Mouse (Mus musculus): Measurements from ENCODE around the gene Kcnk3.
A peak's percentile ranks its signal among the peaks of the same experiment; 100 is the strongest.

DNA sequence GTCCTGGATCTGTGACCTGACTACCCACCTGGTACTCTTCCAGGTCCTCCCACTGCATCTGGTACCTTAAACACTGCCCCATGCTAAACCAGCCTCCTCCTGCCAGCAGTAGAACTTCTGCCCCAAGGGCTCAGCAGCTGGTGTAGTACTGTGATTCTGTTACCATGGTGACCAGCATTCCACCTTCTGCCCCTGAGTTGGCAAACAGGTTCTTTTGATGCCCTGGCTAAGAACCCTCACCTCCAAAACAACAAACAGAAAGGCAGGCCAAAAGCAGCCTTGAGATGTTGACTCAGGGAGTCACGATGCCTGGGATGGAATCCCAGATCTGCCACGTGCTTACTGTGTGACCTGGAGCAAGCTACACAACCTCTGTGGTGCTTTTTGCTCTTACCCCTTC lies 42.3 kb upstream of the Kcnk3 start, which contains the start of gene Cib4:
- TF ChIP-seq CTCF (IDR thresholded peaks at IDR 0.05; ENCODE audit: control insufficient read depth, insufficient read depth, insufficient replicate concordance, low read depth, low read length) (no peak), POLR2A (IDR thresholded peaks at IDR 0.05; ENCODE audit: control insufficient read depth, low read depth, low read length) (peak; percentile 47; the same call in 1 of the 2 replicates)
